Mouse (Mus musculus) embryonic facial prominence, embryonic 11.5 days (tissue): ENCODE data around the gene Ell. TPM values are rescaled to one million over a fixed set of nuclear protein-coding genes. Genes with fewer than 3 reads are reported as not detected.

ENCODE experiments used
- ATAC-seq: fragments of 200-750 bp; cut with Nextera tagmentation; replicated peaks from 2 replicates; pipeline ENCODE4 v1.8.0; 2017; ENCODE audit warnings: low read depth; ENCODE audit not compliant: insufficient number of reproducible peaks, low FRiP score, low TSS enrichment
- DNase-seq: peaks from one replicate; pipeline ENCODE4 v3.0.0-alpha.2; 2015; ENCODE audit warnings: low spot score
- H3K27ac ChIP-seq: fragments of 300-500 bp; sonication (generic); replicated peaks from 2 replicates; pipeline ENCODE4 v1.5.1; 2014; ENCODE audit warnings: mild to moderate bottlenecking, low read depth, low read length, control low read depth
- H3K27me3 ChIP-seq: fragments of 300-500 bp; sonication (generic); 2 replicates; pipeline ENCODE4 v1.6.1; 2014; ENCODE audit warnings: mild to moderate bottlenecking, low read length, moderate library complexity, mixed read lengths; ENCODE audit not compliant: control insufficient read depth, insufficient read depth
- H3K36me3 ChIP-seq: fragments of 300-500 bp; sonication (generic); replicated peaks from 2 replicates; pipeline ENCODE4 v1.6.1; 2014; ENCODE audit warnings: low read depth, mild to moderate bottlenecking, low read length, moderate library complexity, mixed read lengths; ENCODE audit not compliant: control insufficient read depth, insufficient read depth
- H3K4me1 ChIP-seq: fragments of 300-500 bp; sonication (generic); 2 replicates; pipeline ENCODE4 v1.6.1; 2014; ENCODE audit warnings: low read length, mixed read lengths; ENCODE audit not compliant: control insufficient read depth, insufficient read depth
- H3K4me2 ChIP-seq: fragments of 300-500 bp; sonication (generic); 2 replicates; pipeline ENCODE4 v1.6.1; 2014; ENCODE audit warnings: low read depth, mild to moderate bottlenecking, control low read depth, low read length, moderate library complexity
- H3K4me3 ChIP-seq: fragments of 300-500 bp; sonication (generic); 2 replicates; pipeline ENCODE4 v1.5.1; 2014; ENCODE audit warnings: low read depth, low read length, control low read depth
- H3K9ac ChIP-seq: fragments of 300-500 bp; sonication (generic); replicated peaks from 2 replicates; pipeline ENCODE4 v1.6.1; 2014; ENCODE audit warnings: mild to moderate bottlenecking, control low read depth, low read length
- H3K9me3 ChIP-seq: fragments of 300-500 bp; sonication (generic); replicated peaks from 2 replicates; pipeline ENCODE4 v1.6.1; 2016; ENCODE audit warnings: mild to moderate bottlenecking, low read length, inconsistent platforms, mixed read lengths; ENCODE audit not compliant: control insufficient read depth
- WGBS: fragments of 180-500 bp; shearing (Covaris S2); extraction: QIAGEN DNeasy Blood & Tissue Kit; methylation state at CpG from one replicate; pipeline ENCODE4 v1.1.7; 2014; 5-methylcytosine and 5-hydroxymethylcytosine counted together
- polyA plus RNA-seq: library from polyadenylated mRNA; unstranded; fragments of >200 nt; fragmentation: Nextera tagmentation; extraction: Ambion mirVana; gene quantifications from 2 replicates; pipeline ENCODE4 v1.2.1, GENCODE M21; 2014

Ell gene
- polyA plus RNA-seq, 1 experiment from 2014 or later: 16.1 TPM

GRCm38 (mm10) chr8:70522592-70523403 lies 16.5 kb upstream of the Ell start:
- Histone ChIP-seq H3K9me3 (no peaks in the 10 kb centered on the region), H3K27ac (peak overlapping the region; percentile 49), H3K9ac (peak overlapping the region; percentile 67), H3K4me1 (no peaks in the 10 kb centered on the region; the same call in 1 of the 2 replicates), H3K4me2 (peak overlapping the region; percentile 82), H3K36me3 (no peaks in the 10 kb centered on the region), H3K4me3 (peak overlapping the region; percentile 68), H3K27me3 (no peaks in the 10 kb centered on the region)
- DNase-seq (peak; percentile 98), ATAC-seq (peak; percentile 75)
- WGBS: under 1% methylated on average over 51 of the region's 51 CpGs

- Histone ChIP-seq H3K27ac (no peak overlapping the region), H3K36me3 (peaks cover 9% of the 10 kb centered on the region; the same call in 1 of the 2 replicates), H3K4me3 (peak overlapping the region; percentile 88), H3K27me3 (no peaks in the 10 kb centered on the region), H3K9ac (peak overlapping the region; percentile 95), H3K4me1 (no peaks in the 10 kb centered on the region; the same call in none of the 2 replicates), H3K9me3 (no peaks in the 10 kb centered on the region), H3K4me2 (peak overlapping the region; percentile 79)
- ATAC-seq (no peak), DNase-seq (no peak)
- 5% methylated on average over 8 of the region's 8 CpGs for WGBS
These were observed 12.1 kb upstream of the Ell start for GRCm38 (mm10) chr8:70527111-70527511.

- WGBS: 1% methylated on average over 60 of the region's 61 CpGs
- Histone ChIP-seq H3K4me3 (peak within 1 kb of the TSS; percentile 88), H3K4me1 (no peaks in the 10 kb centered on the region; the same call in none of the 2 replicates), H3K27ac (peak within 1 kb of the TSS; percentile 82), H3K9ac (peak within 1 kb of the TSS; percentile 95), H3K9me3 (no peaks in the 10 kb centered on the region), H3K36me3 (peaks cover 12% of the 10 kb centered on the region; the same call in 1 of the 2 replicates), H3K27me3 (no peaks in the 10 kb centered on the region), H3K4me2 (peak within 1 kb of the TSS; percentile 79)
- ATAC-seq (peak; percentile 92), DNase-seq (peak; percentile 98)
These were observed 11.6 kb upstream of the Ell start, which contains the start of the genes Fkbp8 and Kxd1 for GRCm38 (mm10) chr8:70527512-70528181. Gene Fkbp8, plus strand, starts transcription at chr8:70527724. Gene Kxd1, minus strand, starts transcription at chr8:70527956.

- ATAC-seq: no peak
- H3K27me3 ChIP-seq: no peaks in the 10 kb centered on the region
- whole genome bisulfite sequencing: 33% methylated on average over 13 of the region's 13 CpGs
These were observed 11.0 kb upstream of the Ell start for GRCm38 (mm10) chr8:70528182-70528797.

GRCm38 (mm10) chr8:70529299-70529698 lies 10.0 kb upstream of the Ell start:
- no peak overlapping the region for H3K27ac ChIP-seq
- ATAC-seq (no peak), DNase-seq (no peak)
- WGBS: 77% methylated on average over 5 of the region's 5 CpGs
- H3K4me2 ChIP-seq: no peak overlapping the region
- no peak overlapping the region for H3K9ac ChIP-seq
- no peaks in the 10 kb centered on the region for H3K9me3 ChIP-seq
- no peak overlapping the region for H3K4me3 ChIP-seq
- no peaks in the 10 kb centered on the region; the same call in none of the 2 replicates for H3K4me1 ChIP-seq
- no peaks in the 10 kb centered on the region for H3K27me3 ChIP-seq
- peaks cover 12% of the 10 kb centered on the region for H3K36me3 ChIP-seq

More at GRCm38 (mm10) chr8:70528182-70528797, 11.0 kb upstream of the Ell start:
- peak overlapping the region; percentile 79 for H3K4me2 ChIP-seq
- H3K36me3 ChIP-seq: peaks cover 12% of the 10 kb centered on the region
- H3K4me3 ChIP-seq: peak overlapping the region; percentile 88
- no peak overlapping the region for H3K27ac ChIP-seq
- no peaks in the 10 kb centered on the region; the same call in none of the 2 replicates for H3K4me1 ChIP-seq
- DNase-seq: no peak
- peak overlapping the region; percentile 95 for H3K9ac ChIP-seq
- no peaks in the 10 kb centered on the region for H3K9me3 ChIP-seq

GRCm38 (mm10) chr8:70529741-70530161 lies 9.5 kb upstream of the Ell start:
- Histone ChIP-seq H3K9me3 (no peaks in the 10 kb centered on the region), H3K27me3 (no peaks in the 10 kb centered on the region), H3K4me1 (no peaks in the 10 kb centered on the region; the same call in none of the 2 replicates), H3K36me3 (peaks cover 12% of the 10 kb centered on the region), H3K4me2 (no peak overlapping the region), H3K4me3 (no peak overlapping the region), H3K27ac (no peak overlapping the region), H3K9ac (no peak overlapping the region)
- 90% methylated on average over 3 of the region's 3 CpGs for WGBS
- ATAC-seq: no peak
- DNase-seq: no peak

GRCm38 (mm10) chr8:70530314-70530713 lies 8.9 kb upstream of the Ell start:
- H3K4me3 ChIP-seq: no peak overlapping the region
- no peaks in the 10 kb centered on the region; the same call in none of the 2 replicates for H3K4me1 ChIP-seq
- WGBS: 95% methylated on average over 2 of the region's 2 CpGs
- DNase-seq: no peak
- H3K9me3 ChIP-seq: no peaks in the 10 kb centered on the region
- ATAC-seq: no peak
- H3K9ac ChIP-seq: no peak overlapping the region
- no peak overlapping the region for H3K4me2 ChIP-seq
- no peak overlapping the region for H3K27ac ChIP-seq
- no peaks in the 10 kb centered on the region for H3K27me3 ChIP-seq
- peaks cover 12% of the 10 kb centered on the region for H3K36me3 ChIP-seq
